ENCODE assay signal across 23 mouse cellular contexts in the genomic region with DNA sequence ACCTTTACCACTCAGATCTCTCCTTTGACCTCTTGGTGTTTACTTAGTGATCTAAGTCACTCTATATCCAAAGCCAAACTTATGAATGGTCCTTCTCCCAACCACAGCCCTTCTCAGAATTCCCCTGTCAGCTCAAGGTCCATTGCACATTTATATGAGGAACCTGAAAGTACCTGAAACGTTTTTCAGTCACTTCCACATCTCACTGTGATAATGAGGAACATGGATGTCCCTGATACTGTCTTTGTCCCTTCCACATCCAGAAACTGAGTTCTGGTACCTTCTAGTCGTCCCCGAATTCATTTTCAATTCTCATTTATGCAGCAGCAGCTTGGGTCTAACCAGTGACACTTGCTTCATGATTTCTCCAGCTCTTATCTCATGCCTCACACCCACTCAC. TPM values are rescaled to one million over a fixed set of nuclear protein-coding genes. Genes with fewer than 3 reads are reported as not detected.
"Had no signal": no experiment of that assay in that cellular context is flagged by ENCODE, and none has a peak within 500 bp of the region (broad histone marks: within the 10 kb centered on the region; RNA-seq: fewer than 3 reads in every experiment).

No protein-coding gene starts in this region.

- ATAC-seq: liver, embryonic 12.5 days; midbrain, embryonic 13.5 days; midbrain, embryonic 16.5 days had no signal

- H3K27ac ChIP-seq: kidney, embryonic 15.5 days; left cerebral cortex, adult 2 months; liver, embryonic 12.5 days; liver, embryonic 15.5 days; lung, embryonic 15.5 days; midbrain, embryonic 13.5 days; neural tube, embryonic 13.5 days had no signal

- H3K4me2 ChIP-seq: kidney, embryonic 15.5 days; liver, embryonic 12.5 days; liver, embryonic 15.5 days; lung, embryonic 15.5 days; midbrain, embryonic 13.5 days; neural tube, embryonic 13.5 days had no signal

- H3K4me1 ChIP-seq: kidney, embryonic 15.5 days; liver, embryonic 12.5 days; lung, embryonic 15.5 days; midbrain, embryonic 13.5 days; neural tube, embryonic 13.5 days had no signal

- H3K27me3 ChIP-seq: kidney, embryonic 15.5 days; liver, embryonic 12.5 days; liver, embryonic 15.5 days; lung, embryonic 15.5 days; midbrain, embryonic 13.5 days; neural tube, embryonic 13.5 days had no signal

- DNase-seq: kidney, adult 11 months; kidney, adult 8-10 months; kidney, postnatal 10 days; kidney, postnatal 36 days; layer of hippocampus, postnatal 36 days; lung, adult 18-20 months; lung, postnatal 10 days; lung, postnatal 36 days; right cerebral cortex, adult 18-20 months; right cerebral cortex, postnatal 14 days; right cerebral cortex, postnatal 4 days; spleen, adult 18-20 months; thymus, adult 18-20 months; thymus, postnatal 4 days had no signal

- H3K9me3 ChIP-seq: kidney, embryonic 15.5 days; liver, embryonic 12.5 days; liver, embryonic 15.5 days; lung, embryonic 15.5 days; midbrain, embryonic 13.5 days; neural tube, embryonic 13.5 days had no signal

- H3K4me3 ChIP-seq: kidney, embryonic 15.5 days; left cerebral cortex, adult 2 months; liver, embryonic 12.5 days; liver, embryonic 15.5 days; lung, embryonic 15.5 days; midbrain, embryonic 13.5 days; myocyte; neural tube, embryonic 13.5 days had no signal

- H3K9ac ChIP-seq: kidney, embryonic 15.5 days; liver, embryonic 12.5 days; liver, embryonic 15.5 days; lung, embryonic 15.5 days; midbrain, embryonic 13.5 days; neural tube, embryonic 13.5 days had no signal

- H3K36me3 ChIP-seq: kidney, embryonic 15.5 days; liver, embryonic 12.5 days; liver, embryonic 15.5 days; lung, embryonic 15.5 days; midbrain, embryonic 13.5 days; neural tube, embryonic 13.5 days had no signal

RNA-seq across cellular contexts. Expression of a gene that starts 19.6 kb away (rescaled TPM):
- polyA plus RNA-seq: myocyte had no signal
